Mouse (Mus musculus) liver, embryonic 14.5 days (tissue): Measurements from ENCODE around the gene Nhlrc4. TPM values are rescaled to one million over a fixed set of nuclear protein-coding genes. Genes with fewer than 3 reads are reported as not detected.

Experiments
- ATAC-seq: fragments of 200-750 bp; cut with Nextera tagmentation; 2 replicates; pipeline ENCODE4 v1.8.0; 2017; ENCODE audit warnings: moderate number of reproducible peaks, mild to moderate bottlenecking, moderate library complexity; ENCODE audit not compliant: insufficient read depth
- DNase-seq, 3 experiments: peaks; one replicate each; pipeline ENCODE4 v3.0.0-alpha.2; 2012 to 2013; ENCODE audit warnings: low read depth in 3 of 3, low spot score in 3 of 3
- H3K27ac ChIP-seq: fragments of 300-500 bp; sonication (generic); 2 replicates; pipeline ENCODE4 v1.5.1; 2014; ENCODE audit warnings: moderate library complexity, mild to moderate bottlenecking, control low read depth, inconsistent platforms
- H3K27me3 ChIP-seq: fragments of 300-500 bp; sonication (generic); 2 replicates; pipeline ENCODE4 v1.6.1; 2014; ENCODE audit warnings: mild to moderate bottlenecking, low read length, moderate library complexity; ENCODE audit not compliant: control insufficient read depth, insufficient read depth
- H3K36me3 ChIP-seq: fragments of 300-500 bp; sonication (generic); replicated peaks from 2 replicates; pipeline ENCODE4 v1.6.1; 2014; ENCODE audit warnings: low read depth; ENCODE audit not compliant: control insufficient read depth, insufficient read depth
- H3K4me1 ChIP-seq, 2 experiments: fragments of 200-500 bp in 1 of 2; fragments of 300-500 bp in 1 of 2; sonication (generic) in 1 of 2; replicated peaks; 2 replicates each; pipeline ENCODE4 v1.6.1; 2012 to 2014; ENCODE audit warnings: antibody characterized with exemption in 1 of 2, inconsistent platforms in 1 of 2, low read length in 1 of 2; ENCODE audit not compliant: control insufficient read depth in 2 of 2, insufficient read depth in 2 of 2
- H3K4me2 ChIP-seq: fragments of 300-500 bp; sonication (generic); 2 replicates; pipeline ENCODE4 v1.6.1; 2014; ENCODE audit warnings: low read depth, mild to moderate bottlenecking, control low read depth, moderate library complexity
- H3K4me3 ChIP-seq, 2 experiments: fragments of 200-500 bp in 1 of 2; fragments of 300-500 bp in 1 of 2; sonication (generic) in 1 of 2; 2 replicates each; pipeline ENCODE4 v1.5.1; 2012 to 2014; ENCODE audit warnings: low read depth in 2 of 2, low read length in 2 of 2, mild to moderate bottlenecking in 2 of 2, control low read depth in 1 of 2, inconsistent platforms in 1 of 2, moderate library complexity in 1 of 2; ENCODE audit not compliant: insufficient read depth in 1 of 2
- H3K9ac ChIP-seq: fragments of 300-500 bp; sonication (generic); replicated peaks from 2 replicates; pipeline ENCODE4 v1.6.1; 2014; ENCODE audit warnings: mild to moderate bottlenecking, control low read depth, moderate library complexity
- H3K9me3 ChIP-seq: fragments of 300-500 bp; sonication (generic); 2 replicates; pipeline ENCODE4 v1.6.1; 2016; ENCODE audit warnings: low read length, mixed read lengths; ENCODE audit not compliant: control insufficient read depth
- CTCF ChIP-seq: IDR thresholded peaks from 2 replicates; pipeline ENCODE4 v1.5.1; 2016; ENCODE audit warnings: antibody characterized with exemption, low read depth, control low read depth
- EP300 ChIP-seq: IDR thresholded peaks from 2 replicates; pipeline ENCODE4 v1.6.1; 2016; ENCODE audit warnings: antibody characterized with exemption, low read depth
- WGBS: fragments of 180-500 bp; shearing (Covaris S2); extraction: QIAGEN DNeasy Blood & Tissue Kit; methylation state at CpG from one replicate; pipeline ENCODE4 v1.1.7; 2014; ENCODE audit not compliant: insufficient replicate concordance; 5-methylcytosine and 5-hydroxymethylcytosine counted together
- polyA plus RNA-seq, 2 experiments: library from polyadenylated mRNA; depleted of rRNA in 1 of 2; stranded (reverse) in 1 of 2; unstranded in 1 of 2; fragments of >200 nt; fragmentation: Nextera tagmentation in 1 of 2; extraction: Ambion mirVana in 1 of 2; gene quantifications; 2 replicates each; pipeline versions ENCODE4 v1.2.1 to v1.2.3; 2012 to 2014

The Nhlrc4 gene
- polyA plus RNA-seq, 2 experiments = 1.9 to 8.9 TPM

DNA sequence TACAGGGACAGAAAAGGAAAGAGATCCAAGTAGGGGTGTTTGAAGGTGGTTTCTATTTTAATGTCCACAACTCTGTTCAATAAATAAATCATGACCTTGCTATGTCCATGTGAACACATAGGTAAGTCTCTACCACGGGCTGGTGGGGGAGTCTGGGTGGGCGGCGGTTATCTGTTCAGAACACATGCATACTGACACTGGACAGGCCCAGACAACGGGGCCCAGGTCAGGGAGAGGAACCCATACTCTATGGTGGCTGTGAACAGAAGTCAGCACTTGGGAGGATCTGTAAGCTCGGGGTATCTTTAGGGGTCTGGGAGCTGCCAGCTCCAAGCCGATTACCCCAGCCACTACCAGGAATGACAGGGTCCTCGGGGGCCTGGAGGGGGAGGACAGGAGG is 1.6 kb upstream of the Nhlrc4 start:
- H3K4me2 ChIP-seq = peak overlapping the region; percentile 65
- 33% methylated on average over 7 of the region's 7 CpGs for WGBS
- H3K27ac ChIP-seq = peak overlapping the region; percentile 99
- TF ChIP-seq CTCF = no peak
- TF ChIP-seq EP300 = peak; percentile 64
- DNase-seq = peak in 1 of 3 experiments; percentile 50
- no peak overlapping the region; a peak in 1 of 4 replicates for H3K4me3 ChIP-seq
- H3K36me3 ChIP-seq = no peaks in the 10 kb centered on the region
- ATAC-seq = no peak
- no peaks in the 10 kb centered on the region for H3K9me3 ChIP-seq
- H3K4me1 ChIP-seq = peaks cover 55% of the 10 kb centered on the region in 2 experiments
- peak overlapping the region; percentile 75 for H3K9ac ChIP-seq
- peaks cover 18% of the 10 kb centered on the region for H3K27me3 ChIP-seq

DNA sequence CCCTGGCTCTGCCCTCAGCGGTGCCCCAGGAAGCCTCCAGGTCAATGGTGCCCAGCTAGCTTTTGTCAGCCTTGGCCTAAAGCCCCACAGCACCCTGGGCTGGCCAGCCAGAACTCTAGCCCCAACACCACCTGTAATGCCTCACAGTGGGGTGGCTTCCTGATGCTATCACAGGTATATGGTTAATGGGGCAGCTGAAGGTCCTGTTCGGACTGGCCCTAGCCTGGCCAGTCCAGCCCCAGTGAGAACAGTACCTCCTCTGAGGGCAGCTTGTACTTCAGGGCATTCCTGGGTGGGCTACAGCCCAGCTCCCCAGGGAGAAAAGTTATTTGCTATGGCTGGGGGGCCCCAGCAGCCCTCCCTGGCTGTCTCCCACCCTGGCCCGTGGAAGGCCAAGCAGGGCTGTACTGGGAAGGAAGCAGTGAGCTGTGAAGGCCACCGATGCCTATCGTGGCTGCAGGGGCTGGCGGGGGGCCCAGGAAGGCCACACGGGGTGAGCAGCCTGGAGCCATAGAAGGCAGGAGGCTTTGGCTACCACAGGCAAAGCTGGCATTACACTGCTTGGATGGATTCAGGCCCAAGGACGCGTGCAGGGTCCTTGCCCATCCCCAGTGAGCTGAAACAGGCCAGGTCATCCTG is 875 bp upstream of the Nhlrc4 start:
- H3K9me3 ChIP-seq = no peaks in the 10 kb centered on the region
- 78% methylated on average over 9 of the region's 9 CpGs for WGBS

DNA sequence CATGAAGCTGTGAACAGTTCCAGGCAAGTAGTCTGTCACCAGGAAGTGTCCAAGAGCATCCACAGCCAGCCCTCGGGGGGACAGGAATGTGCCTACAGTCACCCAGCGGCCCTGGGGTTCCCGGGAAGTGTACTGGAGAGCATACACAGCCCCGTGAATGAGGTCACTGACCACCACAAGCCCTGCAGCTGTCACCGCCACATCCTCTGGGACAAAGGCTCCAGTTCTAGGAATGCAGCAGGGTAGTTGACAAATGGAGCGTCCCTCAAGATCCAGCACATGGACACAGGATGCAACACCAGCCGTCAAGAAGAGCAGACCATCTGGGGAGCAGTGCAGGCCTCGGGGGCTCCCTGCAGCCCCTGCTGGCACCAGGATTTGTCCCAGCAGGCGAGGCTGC is 992 bp downstream of the Nhlrc4 start:
- H3K27me3 ChIP-seq = no peaks in the 10 kb centered on the region
- no peak for TF ChIP-seq EP300
- TF ChIP-seq CTCF = no peak
- H3K27ac ChIP-seq = peak overlapping the region; percentile 99
- DNase-seq (no peak), ATAC-seq (no peak)
- peak overlapping the region; percentile 88 for H3K4me2 ChIP-seq
- peak overlapping the region; percentile 87 for H3K9ac ChIP-seq
- no peaks in the 10 kb centered on the region for H3K9me3 ChIP-seq
- H3K4me3 ChIP-seq = peak overlapping the region; percentile 82 to 95
- peaks cover 63 to 66% of the 10 kb centered on the region in 2 experiments for H3K4me1 ChIP-seq
- 71% methylated on average over 9 of the region's 9 CpGs for WGBS
- peaks cover 24% of the 10 kb centered on the region for H3K36me3 ChIP-seq

More for the DNA sequence above, 875 bp upstream of the Nhlrc4 start:
- ATAC-seq (no peak), DNase-seq (no peak)
- Histone ChIP-seq H3K36me3 (peaks cover 6% of the 10 kb centered on the region), H3K4me1 (peaks cover 52 to 54% of the 10 kb centered on the region in 2 experiments), H3K4me2 (peak overlapping the region; percentile 88), H3K4me3 (no peak overlapping the region), H3K9ac (peak overlapping the region; percentile 75), H3K27me3 (peaks cover 11% of the 10 kb centered on the region), H3K27ac (peak overlapping the region; percentile 99)
- TF ChIP-seq EP300 (no peak), CTCF (no peak)

DNA sequence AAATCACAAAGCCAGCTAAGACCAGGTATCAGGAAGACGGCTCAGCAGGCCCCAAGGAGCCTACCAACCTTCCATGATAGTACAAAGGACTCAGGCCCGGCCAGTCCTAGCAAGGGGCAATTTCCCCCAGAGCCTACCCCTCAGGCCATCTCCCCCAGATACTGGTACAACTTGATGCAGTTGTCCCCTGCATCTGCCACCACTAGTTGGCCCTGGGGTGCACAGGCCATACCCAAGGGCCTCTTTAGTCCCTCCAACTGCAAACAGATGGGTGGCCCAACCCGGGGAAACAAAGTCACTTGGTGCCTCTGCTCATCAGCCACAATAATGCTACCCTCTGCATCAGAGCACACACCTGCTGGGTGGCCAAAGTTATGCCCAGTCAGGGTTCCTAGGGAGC is 1.5 kb downstream of the Nhlrc4 start:
- WGBS = 37% methylated on average over 3 of the region's 3 CpGs
- Histone ChIP-seq H3K4me1 (peaks cover 63 to 66% of the 10 kb centered on the region in 2 experiments), H3K9ac (peak overlapping the region; percentile 87), H3K9me3 (no peaks in the 10 kb centered on the region), H3K36me3 (peaks cover 30% of the 10 kb centered on the region), H3K27ac (peak overlapping the region; percentile 99), H3K27me3 (no peaks in the 10 kb centered on the region), H3K4me3 (peak overlapping the region; percentile 82 to 95), H3K4me2 (peak overlapping the region; percentile 88)
- ATAC-seq = peak; percentile 25
- DNase-seq = no peak
- TF ChIP-seq EP300 (no peak), CTCF (peak; percentile 68)

DNA sequence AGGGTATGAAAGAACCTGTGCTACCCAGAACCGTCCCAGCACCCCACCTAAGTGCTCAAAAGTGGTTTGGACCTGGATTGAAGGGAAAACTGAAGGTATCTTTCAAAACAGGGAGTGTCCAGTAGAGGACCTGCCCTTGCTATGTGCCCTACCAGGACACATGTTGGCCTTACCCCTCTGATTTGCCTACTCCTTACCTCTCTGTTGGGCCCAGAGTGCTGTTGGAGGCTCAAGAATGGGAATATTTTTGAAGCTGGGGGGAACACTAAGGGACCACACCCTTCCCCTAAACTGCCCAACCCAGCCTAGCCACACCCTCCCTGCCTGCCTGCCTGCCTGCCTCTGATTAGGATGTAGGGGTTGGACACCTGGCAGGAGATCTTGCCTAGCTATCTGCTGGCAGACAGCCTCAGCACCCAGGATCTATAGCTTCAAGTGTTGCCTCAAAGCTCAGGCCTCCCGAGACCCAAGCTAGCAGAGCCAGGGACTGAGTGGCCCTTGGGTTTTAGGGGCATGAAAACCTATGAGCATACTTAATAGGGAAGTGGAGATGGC is 2.1 kb downstream of the Nhlrc4 start:
- Histone ChIP-seq H3K4me3 (peak overlapping the region; percentile 82 to 95), H3K9me3 (no peaks in the 10 kb centered on the region), H3K9ac (peak overlapping the region; percentile 99), H3K4me2 (peak overlapping the region; percentile 88), H3K36me3 (peaks cover 35% of the 10 kb centered on the region), H3K4me1 (peaks cover 58 to 61% of the 10 kb centered on the region in 2 experiments), H3K27ac (peak overlapping the region; percentile 99), H3K27me3 (no peaks in the 10 kb centered on the region)
- ATAC-seq (peak; percentile 88), DNase-seq (peak; percentile 93 to 95 (median 93))
- 14% methylated on average over 2 of the region's 2 CpGs for WGBS
- TF ChIP-seq CTCF (no peak), EP300 (peak; percentile 98)
